Mouse (Mus musculus) bone marrow macrophage, adult 2 months (primary cell): ENCODE data around the gene Abhd6.

Experiments
- CTCF ChIP-seq: IDR thresholded peaks from 2 replicates; pipeline ENCODE4 v1.5.1; 2012; ENCODE audit warnings: low read depth, mild to moderate bottlenecking, low read length, moderate library complexity
- POLR2A ChIP-seq: IDR thresholded peaks from 2 replicates; pipeline ENCODE4 v1.6.1; 2012; ENCODE audit warnings: mild to moderate bottlenecking, low read depth, low read length, borderline replicate concordance

DNA sequence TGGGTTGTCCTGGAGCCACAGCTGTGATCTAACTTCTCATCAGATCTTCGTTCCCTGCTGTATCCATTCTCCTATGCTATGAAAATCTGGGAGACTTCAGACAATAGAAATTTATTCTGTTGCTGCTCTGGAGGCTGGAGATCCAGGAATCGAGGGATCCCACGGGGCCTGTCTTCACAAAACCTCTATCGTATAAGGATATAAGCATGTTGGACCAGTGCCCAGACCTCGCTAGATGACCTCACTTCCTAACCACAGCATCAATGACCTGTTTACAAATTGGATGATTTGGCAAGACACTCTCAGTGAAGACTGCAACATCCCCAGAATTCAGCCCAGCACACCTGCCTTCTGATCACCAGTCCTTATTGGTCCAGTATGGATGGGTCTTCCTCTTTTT is 41.0 kb upstream of the Abhd6 start:
- TF ChIP-seq CTCF (no peak), POLR2A (no peak)
